Mouse (Mus musculus) spleen, adult 18-20 months (tissue): Measurements from ENCODE around the gene Larp1b.
A peak's percentile ranks its signal among the peaks of the same experiment; 100 is the strongest.
"Not testable (repeated sequence)": the region's sequence is repeated elsewhere in the genome, so short reads cannot be mapped to it uniquely, and the experiment has no call there.

Experiments
- DNase-seq, 2 experiments: peaks; one replicate each; pipeline ENCODE4 v3.0.0; 2022; ENCODE audit warnings: mixed read lengths in 2 of 2

Larp1b gene

GRCm38 (mm10) chr3:40949170-40949902 lies at the start of gene Larp1b:
Gene Larp1b, plus strand, starts transcription at chr3:40949828.
- DNase-seq: peak; percentile 100

- not testable (repeated sequence) for DNase-seq
Observed at GRCm38 (mm10) chr3:40902443-40902842, 47.2 kb upstream of the Larp1b start, which contains the start of gene 1700034I23Rik. Gene 1700034I23Rik, minus strand, starts transcription at chr3:40902543.

GRCm38 (mm10) chr3:40938189-40938588 lies 11.4 kb upstream of the Larp1b start:
- no peak for DNase-seq

- no peak for DNase-seq
Observed at GRCm38 (mm10) chr3:40938592-40938991, 11.0 kb upstream of the Larp1b start.

- DNase-seq: no peak
Observed at GRCm38 (mm10) chr3:40939019-40939418, 10.6 kb upstream of the Larp1b start.

DNA sequence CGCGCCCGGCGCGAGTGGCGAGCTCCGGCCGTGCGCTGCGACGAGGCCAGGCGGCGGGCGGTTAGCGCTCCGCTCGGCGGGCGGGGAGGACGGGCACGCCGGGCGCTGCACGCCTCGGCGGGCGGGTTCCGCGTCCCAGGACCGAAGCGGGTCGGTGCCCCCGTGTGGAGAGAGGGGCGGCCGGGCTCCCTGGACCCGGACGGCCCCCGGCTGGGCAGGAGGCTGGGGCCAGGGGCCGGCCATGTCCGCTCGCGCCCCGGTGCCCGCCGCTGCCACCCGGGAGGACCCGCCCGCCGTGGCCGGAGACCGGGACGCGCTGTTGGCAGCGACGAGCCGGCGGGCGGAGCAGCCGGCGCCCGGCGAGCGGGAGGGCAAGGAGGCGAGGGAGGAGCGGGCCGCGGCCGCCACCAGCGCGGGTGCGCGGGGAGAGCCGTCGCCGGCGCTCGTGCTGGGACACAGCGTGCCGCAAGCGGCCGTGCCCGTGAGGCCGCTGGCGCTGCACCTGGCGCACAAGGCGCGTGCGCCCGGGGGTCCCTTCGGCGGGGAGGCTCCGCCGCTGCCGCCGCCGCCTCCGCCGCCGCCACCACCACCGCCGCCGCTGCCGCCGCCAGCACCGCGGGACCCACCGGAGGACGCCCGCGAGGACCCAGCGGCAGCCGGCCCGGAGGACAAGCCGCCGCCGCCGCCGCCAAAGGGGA lies 424 bp downstream of the Larp1b start:
- DNase-seq: no peak

DNA sequence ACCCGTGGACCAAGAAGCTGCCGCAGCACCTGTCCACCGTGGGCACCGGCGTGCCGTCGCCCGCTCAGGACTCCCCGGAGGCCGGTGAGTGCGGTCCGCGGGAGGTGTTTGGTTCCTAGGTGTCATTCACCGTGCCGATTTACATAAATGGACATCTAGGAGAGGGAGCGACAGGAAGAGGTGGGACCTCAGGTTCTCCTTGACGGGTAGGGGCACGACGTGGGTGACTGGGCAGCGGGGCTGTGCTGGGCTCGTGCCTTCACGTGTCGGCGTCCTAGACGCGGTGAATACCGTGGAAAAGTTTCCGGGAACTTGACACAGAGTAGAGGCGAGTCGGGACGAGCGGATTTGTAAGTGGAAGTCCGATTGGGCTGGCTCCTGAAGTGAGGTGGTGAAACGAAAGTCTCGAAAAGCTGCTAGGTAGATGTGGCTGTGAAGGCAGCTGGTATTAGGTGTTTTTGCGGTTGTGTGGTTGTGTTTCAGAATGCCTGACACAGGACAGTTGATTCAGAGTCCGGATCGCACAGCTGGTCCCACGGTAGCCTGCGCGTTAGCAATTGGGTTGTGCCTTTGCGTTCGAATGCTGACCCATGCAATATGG lies 1.1 kb downstream of the Larp1b start:
- DNase-seq: peak; percentile 53 to 59

DNA sequence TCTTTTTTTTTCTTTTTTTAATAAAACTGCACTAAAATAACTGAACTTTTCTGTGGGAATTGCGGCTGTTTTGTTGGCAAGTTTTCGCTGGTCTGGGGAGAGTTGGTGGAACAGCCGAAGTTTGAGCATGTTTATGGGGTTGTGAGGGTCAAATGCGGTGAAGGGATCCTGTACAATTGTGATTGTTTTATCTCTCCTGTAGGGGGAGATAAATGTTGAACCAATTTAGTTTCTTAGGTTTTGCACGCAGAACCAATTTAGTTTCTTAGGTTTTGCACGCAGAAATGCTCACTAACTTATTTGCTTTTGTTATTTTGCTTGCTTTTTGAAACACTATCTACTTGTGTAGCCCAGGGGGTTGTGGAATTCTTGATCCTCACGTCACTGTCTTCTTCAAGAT lies 1.7 kb downstream of the Larp1b start:
- peak in 1 of 2 experiments; percentile 12 for DNase-seq

GRCm38 (mm10) chr3:40952606-40953005 lies 3.0 kb downstream of the Larp1b start:
- no peak for DNase-seq

DNA sequence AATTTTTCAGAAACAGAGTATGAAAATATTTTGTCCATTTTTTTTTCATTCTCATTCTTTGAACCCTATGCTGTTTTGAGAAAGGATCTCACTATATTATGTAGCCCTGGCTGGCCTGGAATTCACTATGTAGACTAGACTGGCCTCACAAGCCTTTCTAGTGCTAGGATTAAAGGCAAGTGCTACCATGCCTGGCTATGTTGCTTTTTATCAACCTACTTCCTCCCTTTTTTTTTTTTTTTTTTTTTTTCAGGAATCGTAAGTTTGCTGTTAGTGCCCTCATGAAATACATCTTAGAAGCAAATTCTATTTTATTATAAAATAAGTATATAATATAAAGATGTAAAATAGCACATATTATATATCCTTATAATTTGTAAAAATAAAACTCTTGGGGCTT lies 5.2 kb downstream of the Larp1b start:
- DNase-seq: no peak

- no peak for DNase-seq
Observed at GRCm38 (mm10) chr3:40958831-40959230, 9.2 kb downstream of the Larp1b start.

DNA sequence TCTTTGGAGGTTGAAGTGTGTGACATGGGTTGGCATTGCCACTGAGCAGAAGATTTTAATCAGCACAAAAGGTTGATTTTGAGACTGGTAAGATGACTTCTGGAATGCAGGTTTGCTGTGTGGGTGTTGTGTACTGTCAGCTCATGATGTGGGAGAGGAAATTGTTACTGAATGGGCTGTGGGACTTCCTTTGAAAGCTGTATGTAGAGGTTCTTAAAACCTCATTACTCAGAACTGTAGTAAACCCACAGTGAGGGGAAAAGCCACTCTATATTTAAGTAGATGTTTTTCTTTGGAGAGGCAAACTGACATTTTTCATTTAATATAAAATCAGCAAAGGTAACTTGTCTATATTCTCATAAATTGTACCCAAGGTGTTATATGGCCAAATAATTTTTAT lies 31.1 kb downstream of the Larp1b start:
- DNase-seq: no peak

GRCm38 (mm10) chr3:40987539-40987938 lies 37.9 kb downstream of the Larp1b start:
- DNase-seq: no peak

- DNase-seq: no peak
Observed at GRCm38 (mm10) chr3:40988722-40989121, 39.1 kb downstream of the Larp1b start.

DNA sequence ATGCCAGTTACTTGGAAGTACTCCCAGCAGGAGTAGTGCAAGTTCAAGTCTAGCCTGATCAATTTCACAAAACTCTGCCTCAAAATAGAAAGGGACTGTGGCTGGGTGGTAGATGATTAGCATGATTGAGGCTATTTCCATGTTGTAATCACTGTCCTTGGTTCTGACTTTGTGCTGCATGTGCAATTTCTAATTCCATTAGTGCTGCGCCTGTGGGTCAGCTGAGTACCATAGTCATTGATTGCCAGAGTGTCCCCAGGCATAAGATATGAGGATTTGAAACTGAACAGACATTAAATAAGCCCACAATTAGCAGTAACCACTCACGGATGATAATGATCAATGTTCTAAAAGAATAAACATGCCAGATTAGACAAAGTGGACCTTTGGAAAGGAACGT lies 41.9 kb downstream of the Larp1b start:
- no peak for DNase-seq

DNA sequence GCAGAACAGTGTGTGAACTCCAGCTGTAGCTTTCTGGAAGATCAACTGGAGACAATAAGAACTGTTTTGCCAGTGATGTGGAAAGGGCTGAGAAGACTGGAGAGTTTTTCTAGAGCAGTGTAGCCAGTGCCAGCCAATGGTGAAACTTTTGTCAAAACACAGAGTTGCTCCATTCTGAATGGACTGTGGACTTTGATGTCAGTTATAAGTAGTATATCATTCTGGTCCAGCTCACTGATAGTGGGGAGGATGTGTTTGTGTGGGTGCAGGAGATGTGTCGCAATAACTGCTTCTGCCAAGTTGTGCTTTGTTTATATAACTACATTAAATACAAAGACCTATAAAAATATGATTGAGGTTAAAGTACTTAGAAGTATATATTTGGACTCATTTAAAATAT lies 45.5 kb downstream of the Larp1b start:
- no peak for DNase-seq

DNA sequence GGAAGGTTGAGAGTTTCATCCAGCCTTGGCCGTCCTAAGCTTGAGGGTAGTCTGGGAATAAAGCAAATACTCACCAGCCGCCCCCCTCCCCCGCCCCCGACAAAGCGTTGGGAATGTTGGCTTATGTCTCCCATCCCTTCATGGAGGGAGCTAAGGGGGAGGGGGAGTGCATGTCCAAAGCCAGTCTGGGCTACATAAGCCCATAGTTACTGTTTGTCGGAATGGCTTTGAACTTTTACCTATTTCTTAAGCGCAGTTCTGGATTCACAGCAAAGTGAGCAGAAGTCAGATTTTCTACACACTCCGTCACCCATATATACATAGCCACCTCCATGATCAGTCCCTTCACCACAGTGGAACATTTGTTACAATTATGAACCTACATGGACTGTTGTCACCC lies 59.7 kb downstream of the Larp1b start:
- DNase-seq: no peak

DNA sequence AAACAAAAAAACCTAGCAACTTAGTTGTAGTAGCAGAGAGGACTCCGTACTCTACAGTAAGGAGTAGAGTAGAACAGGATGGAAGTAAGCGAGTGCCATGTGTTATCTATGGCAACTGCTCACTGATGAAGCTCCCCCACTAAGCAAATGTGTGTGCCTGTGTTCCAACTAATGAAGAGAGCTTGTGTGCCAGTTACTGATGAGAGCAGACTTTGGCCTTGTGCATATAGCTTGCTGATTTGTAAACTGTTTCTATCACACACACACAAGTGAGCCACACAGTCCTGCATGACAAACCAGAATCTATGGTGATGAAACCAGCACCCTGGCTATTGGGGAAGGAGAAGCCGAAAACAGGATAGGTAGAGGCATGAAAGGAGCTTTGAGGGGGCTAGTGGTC lies 60.4 kb downstream of the Larp1b start:
- DNase-seq: no peak

GRCm38 (mm10) chr3:41010701-41011100 lies 61.1 kb downstream of the Larp1b start:
- no peak for DNase-seq

DNA sequence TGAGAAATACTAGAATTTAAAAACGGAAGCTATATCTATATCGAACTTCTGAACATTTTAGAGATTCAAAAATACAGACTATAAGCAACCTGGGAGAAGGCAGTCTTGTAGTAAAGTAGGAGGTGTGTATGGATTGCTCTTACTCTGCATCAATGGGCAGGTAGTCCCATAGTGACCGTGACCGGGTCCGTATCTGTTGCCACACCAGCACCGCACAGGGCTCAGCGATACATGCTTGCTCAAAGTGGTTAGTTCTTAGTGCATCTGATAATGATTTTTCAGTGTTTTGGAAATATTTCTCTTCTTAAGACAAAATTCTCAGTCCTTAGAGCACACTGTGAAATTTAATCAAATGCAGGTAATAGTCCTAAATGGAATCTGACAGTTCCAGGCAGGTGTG lies 62.8 kb downstream of the Larp1b start:
- DNase-seq: no peak

DNA sequence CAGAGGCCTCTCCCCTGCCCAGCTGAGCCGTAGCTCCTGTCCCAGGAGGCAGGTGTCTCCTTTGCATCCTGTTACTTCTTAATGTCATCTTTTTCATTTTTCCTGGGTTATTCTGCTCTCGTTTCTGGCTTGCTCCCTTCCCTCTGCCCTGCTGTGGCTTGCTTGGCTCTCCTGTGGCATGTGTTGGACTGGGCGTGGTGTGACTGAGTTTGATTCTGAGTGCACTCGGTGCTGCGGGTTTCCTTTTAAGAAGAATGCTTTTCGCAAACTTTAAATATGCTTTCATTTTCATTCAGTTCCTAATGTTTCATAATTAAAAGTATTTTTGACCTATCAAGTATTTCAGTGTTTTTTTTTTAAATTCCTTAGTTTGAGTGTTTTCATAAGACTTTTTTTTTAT lies 65.3 kb downstream of the Larp1b start:
- DNase-seq: no peak

- DNase-seq: no peak
Observed at GRCm38 (mm10) chr3:41018022-41018608, 68.5 kb downstream of the Larp1b start.

DNA sequence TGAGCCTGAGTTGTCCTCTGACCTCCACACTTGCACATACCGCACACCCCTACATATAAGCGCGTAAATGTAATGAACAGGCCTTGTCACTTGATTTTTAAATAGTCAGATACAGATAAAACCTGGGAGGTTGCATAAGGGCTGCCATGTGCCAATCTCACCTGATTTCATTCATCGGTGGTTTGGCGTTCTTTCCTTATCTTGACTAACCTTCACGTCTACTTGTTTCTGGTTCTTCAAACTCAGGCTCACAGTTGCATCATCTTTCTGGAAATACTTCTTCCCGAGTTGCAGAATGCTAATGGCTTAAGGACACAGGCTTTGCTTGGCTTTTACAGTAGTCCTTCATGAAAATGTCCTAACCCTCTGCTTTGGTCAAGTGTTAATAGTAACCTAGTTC lies 71.1 kb downstream of the Larp1b start:
- DNase-seq: no peak

- no peak for DNase-seq
Observed at GRCm38 (mm10) chr3:41021980-41022379, 72.4 kb downstream of the Larp1b start.
